Mouse (Mus musculus) limb, embryonic 13.5 days (tissue): ENCODE measurements around the gene Irf2bp1. TPM values are rescaled to one million over a fixed set of nuclear protein-coding genes. Genes with fewer than 3 reads are reported as not detected.
A peak's percentile ranks its signal among the peaks of the same experiment; 100 is the strongest.

ENCODE experiments used
- ATAC-seq: fragments of 200-750 bp; cut with Nextera tagmentation; 2 replicates; pipeline ENCODE4 v1.8.0; 2017; ENCODE audit warnings: low read depth, moderate number of reproducible peaks, moderate TSS enrichment; ENCODE audit not compliant: low FRiP score
- H3K27ac ChIP-seq: fragments of 300-500 bp; sonication (generic); 2 replicates; pipeline ENCODE4 v1.5.1; 2015; ENCODE audit warnings: inconsistent platforms, mild to moderate bottlenecking, moderate library complexity
- H3K27me3 ChIP-seq: fragments of 300-500 bp; sonication (generic); 2 replicates; pipeline ENCODE4 v1.6.1; 2015; ENCODE audit warnings: mild to moderate bottlenecking, inconsistent platforms
- H3K36me3 ChIP-seq: fragments of 300-500 bp; sonication (generic); 2 replicates; pipeline ENCODE4 v1.6.1; 2015; ENCODE audit warnings: inconsistent platforms, mild to moderate bottlenecking, moderate library complexity
- H3K4me1 ChIP-seq: fragments of 300-500 bp; sonication (generic); 2 replicates; pipeline ENCODE4 v1.6.1; 2015; ENCODE audit warnings: inconsistent platforms
- H3K4me2 ChIP-seq: fragments of 300-500 bp; sonication (generic); replicated peaks from 2 replicates; pipeline ENCODE4 v1.6.1; 2015; ENCODE audit warnings: inconsistent platforms, mild to moderate bottlenecking, moderate library complexity
- H3K4me3 ChIP-seq: fragments of 300-500 bp; sonication (generic); 2 replicates; pipeline ENCODE4 v1.5.1; 2015; ENCODE audit warnings: moderate library complexity, mild to moderate bottlenecking, inconsistent platforms
- H3K9ac ChIP-seq: fragments of 300-500 bp; sonication (generic); 2 replicates; pipeline ENCODE4 v1.6.1; 2015; ENCODE audit warnings: mild to moderate bottlenecking, inconsistent platforms
- H3K9me3 ChIP-seq: fragments of 300-500 bp; sonication (generic); 2 replicates; pipeline ENCODE4 v1.6.1; 2016; ENCODE audit warnings: inconsistent platforms
- whole genome bisulfite sequencing: fragments of 180-500 bp; shearing (Covaris S2); methylation state at CpG from one replicate; pipeline ENCODE4 v1.1.7; 2015; 5-methylcytosine and 5-hydroxymethylcytosine counted together
- polyA plus RNA-seq: library from polyadenylated mRNA; unstranded; fragments of >200 nt; fragmentation: Nextera tagmentation; extraction: Ambion mirVana; gene quantifications from 2 replicates; pipeline ENCODE4 v1.2.1, GENCODE M21; 2015

Irf2bp1 gene
- polyA plus RNA-seq, 1 experiment from 2014 or later = 26.9 TPM

DNA sequence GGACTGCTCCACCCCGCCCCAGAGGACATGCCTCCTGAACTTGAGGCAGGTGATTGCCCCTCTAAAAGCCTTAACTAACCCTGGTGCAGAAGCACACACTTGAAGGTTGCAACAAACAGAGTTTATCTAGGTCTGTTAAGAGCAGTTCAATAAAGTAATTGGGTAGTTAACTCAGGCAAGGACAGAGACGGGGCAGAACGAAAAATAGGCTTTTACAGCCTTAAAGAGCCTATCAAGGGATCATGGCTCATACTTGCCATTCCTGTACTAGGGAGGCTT lies 2.1 kb upstream of the Irf2bp1 start:
- ATAC-seq = no peak
- no peaks in the 10 kb centered on the region for H3K9me3 ChIP-seq
- H3K4me2 ChIP-seq = peak overlapping the region; percentile 100
- H3K36me3 ChIP-seq = peaks cover 24% of the 10 kb centered on the region
- no peak overlapping the region for H3K4me3 ChIP-seq
- no peaks in the 10 kb centered on the region for H3K27me3 ChIP-seq
- peak overlapping the region; percentile 73; the same call in 1 of the 2 replicates for H3K27ac ChIP-seq
- peaks cover 46% of the 10 kb centered on the region for H3K4me1 ChIP-seq
- WGBS = 42% methylated on average over 3 of the region's 3 CpGs
- H3K9ac ChIP-seq = no peak overlapping the region; the same call in 1 of the 2 replicates

DNA sequence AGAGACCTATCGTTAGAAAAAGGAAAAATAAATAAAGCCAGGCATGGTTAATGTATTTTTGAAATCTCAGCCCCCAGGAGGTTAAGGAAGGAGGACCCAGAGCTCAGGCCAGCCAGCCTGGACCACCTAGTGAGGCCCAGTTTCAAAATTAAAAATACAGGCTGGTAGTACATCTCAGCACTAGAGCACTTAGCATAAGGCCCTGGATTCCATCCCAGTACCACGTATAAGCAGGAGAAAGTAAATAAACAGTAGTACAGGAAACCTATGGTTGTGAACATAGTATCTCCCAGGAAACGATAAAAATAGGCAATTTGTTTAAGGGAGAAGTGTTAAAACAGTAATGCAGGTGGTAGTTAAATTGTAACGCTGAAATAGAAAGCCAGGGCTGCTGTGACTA lies 1.7 kb upstream of the Irf2bp1 start:
- Histone ChIP-seq H3K9me3 (no peaks in the 10 kb centered on the region), H3K4me3 (peak overlapping the region; percentile 42), H3K4me1 (peaks cover 49% of the 10 kb centered on the region), H3K9ac (peak overlapping the region; percentile 68), H3K36me3 (peaks cover 27% of the 10 kb centered on the region), H3K4me2 (peak overlapping the region; percentile 100), H3K27ac (peak overlapping the region; percentile 73; the same call in 1 of the 2 replicates), H3K27me3 (no peaks in the 10 kb centered on the region)
- no peak for ATAC-seq
- 34% methylated on average over 4 of the region's 4 CpGs for WGBS

DNA sequence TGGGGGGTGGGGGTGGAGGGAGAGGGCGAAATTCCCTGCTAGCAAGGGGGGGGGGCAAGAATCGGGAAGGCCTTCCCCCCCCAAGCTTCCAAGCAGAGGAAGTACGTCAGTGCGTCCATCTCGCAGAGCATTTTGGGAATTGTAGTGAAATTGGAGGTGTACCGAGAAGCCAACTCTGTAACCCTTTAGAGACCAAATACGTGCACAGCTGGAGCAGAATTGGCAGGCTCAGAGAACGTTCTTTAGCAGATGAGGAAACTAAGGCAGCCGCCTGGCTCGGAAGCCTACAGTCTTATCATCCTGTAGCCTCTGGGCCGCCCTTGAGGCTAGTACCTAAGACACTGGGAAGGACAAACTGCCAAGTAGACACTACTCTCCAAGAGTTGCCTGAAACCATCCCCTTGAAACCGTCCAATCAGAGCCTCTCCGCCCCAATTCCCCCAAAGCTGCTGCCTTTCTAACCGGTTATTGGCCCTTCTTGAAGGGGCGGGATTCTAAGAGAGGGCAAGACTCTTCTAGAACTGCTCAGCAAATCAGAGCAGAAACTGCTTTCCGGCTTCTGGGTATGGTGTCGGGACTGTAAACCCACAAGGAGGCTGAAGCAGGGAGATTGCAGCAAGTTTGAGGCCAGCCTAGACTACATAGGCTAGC lies 871 bp upstream of the Irf2bp1 start:
- Histone ChIP-seq H3K36me3 (peaks cover 29% of the 10 kb centered on the region), H3K27ac (peak overlapping the region; percentile 73), H3K9me3 (no peaks in the 10 kb centered on the region), H3K4me2 (peak overlapping the region; percentile 100), H3K4me3 (peak overlapping the region; percentile 42), H3K9ac (peak overlapping the region; percentile 68), H3K27me3 (no peaks in the 10 kb centered on the region), H3K4me1 (peaks cover 58% of the 10 kb centered on the region)
- peak; percentile 75 for ATAC-seq
- 2% methylated on average over 17 of the region's 17 CpGs for WGBS

DNA sequence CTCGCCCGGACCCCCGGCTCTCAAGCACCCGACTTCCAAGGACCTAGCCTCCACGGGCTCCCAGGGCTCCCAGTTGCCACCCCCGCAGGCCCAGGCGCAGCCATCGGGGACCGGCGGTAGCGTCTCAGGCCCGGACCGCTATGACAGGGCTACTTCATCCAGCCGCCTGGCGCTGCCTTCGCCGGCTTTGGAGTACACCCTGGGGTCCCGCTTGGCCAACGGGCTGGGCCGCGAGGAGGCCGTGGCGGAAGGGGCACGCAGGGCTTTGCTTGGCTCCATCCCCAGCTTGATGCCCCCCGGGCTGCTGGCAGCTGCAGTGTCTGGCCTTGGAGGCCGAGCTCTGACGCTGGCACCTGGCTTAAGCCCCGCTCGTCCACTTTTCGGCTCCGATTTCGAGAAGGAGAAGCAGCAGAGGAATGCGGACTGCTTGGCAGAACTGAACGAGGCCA lies 811 bp downstream of the Irf2bp1 start:
- 6% methylated on average over 34 of the region's 34 CpGs for WGBS
- Histone ChIP-seq H3K4me1 (peaks cover 63% of the 10 kb centered on the region), H3K9ac (peak overlapping the region; percentile 95), H3K4me3 (peak overlapping the region; percentile 92), H3K4me2 (peak overlapping the region; percentile 100), H3K27ac (peak overlapping the region; percentile 95), H3K9me3 (no peaks in the 10 kb centered on the region), H3K36me3 (peaks cover 29% of the 10 kb centered on the region), H3K27me3 (no peaks in the 10 kb centered on the region)
- no peak for ATAC-seq

DNA sequence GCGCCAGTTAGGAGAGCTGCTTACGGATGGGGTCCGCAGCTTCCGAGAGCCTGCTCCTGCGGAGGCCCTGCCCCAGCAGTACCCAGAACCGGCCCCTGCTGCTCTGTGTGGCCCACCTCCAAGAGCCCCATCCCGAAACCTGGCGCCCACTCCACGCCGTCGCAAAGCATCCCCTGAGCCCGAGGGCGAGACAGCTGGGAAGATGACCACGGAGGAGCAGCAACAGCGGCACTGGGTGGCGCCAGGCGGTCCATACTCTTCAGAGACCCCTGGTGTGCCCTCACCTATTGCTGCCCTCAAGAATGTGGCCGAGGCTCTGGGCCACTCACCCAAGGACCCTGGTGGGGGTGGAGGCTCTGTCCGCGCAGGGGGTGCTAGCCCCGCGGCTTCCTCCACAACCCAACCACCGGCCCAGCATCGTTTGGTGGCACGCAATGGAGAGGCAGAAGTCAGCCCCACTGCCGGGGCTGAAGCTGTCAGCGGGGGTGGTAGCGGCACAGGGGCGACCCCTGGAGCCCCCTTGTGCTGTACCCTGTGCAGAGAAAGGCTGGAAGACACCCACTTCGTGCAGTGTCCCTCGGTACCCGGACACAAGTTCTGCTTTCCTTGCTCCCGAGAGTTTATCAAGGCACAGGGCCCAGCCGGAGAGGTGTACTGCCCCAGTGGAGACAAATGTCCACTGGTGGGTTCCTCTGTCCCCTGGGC lies 1.7 kb downstream of the Irf2bp1 start:
- ATAC-seq = no peak
- Histone ChIP-seq H3K27me3 (no peaks in the 10 kb centered on the region), H3K36me3 (peaks cover 29% of the 10 kb centered on the region), H3K4me2 (peak overlapping the region; percentile 100), H3K4me3 (peak overlapping the region; percentile 92), H3K27ac (no peak overlapping the region), H3K9ac (peak overlapping the region; percentile 95), H3K4me1 (peaks cover 63% of the 10 kb centered on the region), H3K9me3 (no peaks in the 10 kb centered on the region)
- WGBS = 79% methylated on average over 34 of the region's 34 CpGs

DNA sequence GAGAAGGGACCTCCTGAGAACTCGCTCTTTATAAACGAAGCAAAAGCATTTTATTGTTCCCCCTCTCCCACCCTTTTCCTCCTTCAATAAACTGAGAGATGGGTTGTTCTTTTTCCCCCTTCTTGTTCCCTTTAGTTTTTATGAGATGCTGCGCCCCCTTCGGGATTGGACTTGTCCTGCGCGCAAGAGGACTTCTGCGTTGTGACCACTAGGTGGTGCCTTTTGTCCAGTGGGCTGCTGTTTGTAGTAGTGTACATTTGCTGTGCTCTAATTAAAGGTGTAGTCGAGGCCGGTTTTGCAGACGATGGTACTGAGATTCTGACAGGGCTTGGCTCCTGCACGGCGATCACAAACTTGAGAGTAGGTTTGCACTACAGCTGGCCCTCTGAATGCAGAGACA lies 2.6 kb downstream of the Irf2bp1 start:
- Histone ChIP-seq H3K9me3 (no peaks in the 10 kb centered on the region), H3K27me3 (no peaks in the 10 kb centered on the region), H3K4me3 (peak overlapping the region; percentile 92), H3K4me1 (peaks cover 58% of the 10 kb centered on the region), H3K36me3 (peaks cover 29% of the 10 kb centered on the region), H3K27ac (no peak overlapping the region), H3K9ac (0 out of 2 replicates have a peak overlapping the region, but pooled peaks have one; percentile 95), H3K4me2 (peak overlapping the region; percentile 100)
- 4% methylated on average over 12 of the region's 12 CpGs for WGBS
- ATAC-seq = no peak

DNA sequence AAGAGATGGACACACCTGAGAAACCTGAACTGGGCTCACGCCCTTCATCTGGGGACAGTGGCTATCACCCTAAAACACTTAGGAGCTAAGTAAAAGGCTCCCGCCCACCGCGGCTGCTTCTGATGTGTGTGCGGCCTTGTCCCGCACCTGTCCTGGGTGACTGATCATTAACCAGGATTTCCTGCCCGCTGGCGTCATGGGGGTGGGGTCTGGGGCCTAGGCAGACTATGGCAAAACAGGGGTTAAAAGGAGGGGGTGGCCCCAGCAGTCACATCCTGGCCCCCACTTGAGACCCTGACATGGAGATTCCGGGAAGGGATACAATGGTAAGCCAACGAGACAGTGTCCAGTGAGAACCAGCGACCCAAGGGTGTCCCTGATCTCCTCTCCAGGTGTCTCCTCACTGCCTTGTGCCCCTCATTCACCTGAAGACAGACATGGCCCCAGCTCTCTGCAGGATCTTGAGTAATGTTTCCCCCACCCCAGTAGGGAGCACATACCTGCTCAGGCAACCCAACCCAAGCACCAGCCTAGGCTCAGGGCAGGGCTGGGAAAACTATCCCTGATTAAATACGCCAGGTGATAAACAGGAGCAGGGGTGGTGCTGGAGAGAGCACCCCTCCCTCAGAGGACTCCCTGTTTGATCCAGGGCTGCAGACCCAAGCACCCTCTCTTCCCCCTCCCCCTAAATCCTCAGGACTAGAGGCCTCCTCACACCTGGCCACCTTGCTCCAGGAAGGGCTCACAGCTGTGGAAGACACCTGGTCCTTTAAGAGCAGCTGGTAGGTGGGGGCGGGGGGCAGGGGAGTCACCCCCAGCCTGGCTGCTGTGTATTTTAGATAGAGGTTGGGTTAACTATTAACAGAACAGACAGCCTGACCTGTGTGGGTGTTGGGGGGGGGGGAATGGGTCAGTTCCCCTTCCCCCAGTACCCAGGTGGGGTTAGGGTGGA lies 3.5 kb downstream of the Irf2bp1 start:
- Histone ChIP-seq H3K9ac (peak overlapping the region; percentile 35), H3K9me3 (no peaks in the 10 kb centered on the region), H3K4me2 (peak overlapping the region; percentile 100; the same call in 1 of the 2 replicates), H3K4me3 (peak overlapping the region; percentile 92; the same call in 1 of the 2 replicates), H3K27ac (no peak overlapping the region), H3K4me1 (peaks cover 58% of the 10 kb centered on the region), H3K27me3 (no peaks in the 10 kb centered on the region), H3K36me3 (peaks cover 29% of the 10 kb centered on the region)
- no peak for ATAC-seq
- WGBS = 77% methylated on average over 13 of the region's 13 CpGs

DNA sequence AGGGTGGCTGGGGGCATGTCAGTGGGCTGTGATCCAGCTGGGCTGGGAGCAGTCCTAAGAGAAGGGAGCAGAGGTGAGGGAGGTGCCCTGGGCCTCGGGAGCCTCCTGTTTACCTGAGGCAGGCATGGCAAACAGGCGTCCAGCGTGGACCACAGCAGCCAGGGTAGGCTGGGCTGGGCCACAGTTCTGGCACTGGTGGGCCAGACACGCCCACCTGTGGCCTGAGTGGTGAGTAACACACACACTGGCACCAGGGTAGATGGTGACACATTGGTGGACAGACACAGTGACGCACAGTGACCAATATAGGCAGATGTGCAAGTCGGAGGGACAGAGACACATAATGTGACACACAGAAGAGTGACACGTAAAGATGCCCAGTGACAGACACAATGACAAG lies 6.7 kb downstream of the Irf2bp1 start:
- Histone ChIP-seq H3K27me3 (no peaks in the 10 kb centered on the region), H3K4me1 (peaks cover 49% of the 10 kb centered on the region), H3K9ac (no peak overlapping the region), H3K4me2 (no peak overlapping the region), H3K9me3 (no peaks in the 10 kb centered on the region), H3K27ac (no peak overlapping the region), H3K36me3 (peaks cover 22% of the 10 kb centered on the region), H3K4me3 (no peak overlapping the region)
- ATAC-seq = no peak
- 83% methylated on average over 7 of the region's 7 CpGs for WGBS

DNA sequence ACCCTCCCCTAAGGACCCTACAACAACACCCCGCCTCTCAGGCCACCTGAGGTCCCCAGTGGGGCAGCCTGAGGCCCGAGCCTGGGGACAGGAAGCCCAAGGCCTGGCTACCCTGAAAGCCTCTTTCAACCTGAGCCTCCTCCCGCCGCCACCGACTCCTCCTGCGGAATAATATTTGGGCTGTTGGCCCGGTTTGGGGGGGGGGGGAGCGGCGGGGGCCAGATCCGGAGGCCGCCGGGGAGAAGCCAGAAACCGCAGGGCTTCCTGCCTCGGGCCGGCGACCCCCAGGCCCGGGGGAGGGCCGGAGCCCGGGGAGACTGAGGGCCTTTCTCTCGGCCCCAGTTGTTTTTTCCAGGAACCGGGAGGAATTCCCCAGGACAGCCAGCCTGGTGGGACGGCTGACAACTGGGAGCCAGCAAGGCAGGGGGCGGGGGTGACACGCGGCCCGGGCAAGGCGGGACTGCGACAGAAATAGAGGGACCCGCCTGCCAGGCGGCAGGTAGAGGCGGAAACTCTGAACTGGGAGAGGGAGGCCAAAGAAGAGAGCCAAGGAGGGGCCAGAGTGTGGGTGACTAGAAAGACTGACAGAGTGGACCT lies 8.3 kb downstream of the Irf2bp1 start:
- Histone ChIP-seq H3K4me2 (peak overlapping the region; percentile 73), H3K27ac (peak overlapping the region; percentile 74), H3K36me3 (peaks cover 8% of the 10 kb centered on the region), H3K9ac (peak overlapping the region; percentile 73), H3K27me3 (no peaks in the 10 kb centered on the region), H3K4me3 (peak overlapping the region; percentile 41), H3K4me1 (peaks cover 33% of the 10 kb centered on the region), H3K9me3 (no peaks in the 10 kb centered on the region)
- WGBS = 1% methylated on average over 30 of the region's 31 CpGs
- ATAC-seq = peak; percentile 45

DNA sequence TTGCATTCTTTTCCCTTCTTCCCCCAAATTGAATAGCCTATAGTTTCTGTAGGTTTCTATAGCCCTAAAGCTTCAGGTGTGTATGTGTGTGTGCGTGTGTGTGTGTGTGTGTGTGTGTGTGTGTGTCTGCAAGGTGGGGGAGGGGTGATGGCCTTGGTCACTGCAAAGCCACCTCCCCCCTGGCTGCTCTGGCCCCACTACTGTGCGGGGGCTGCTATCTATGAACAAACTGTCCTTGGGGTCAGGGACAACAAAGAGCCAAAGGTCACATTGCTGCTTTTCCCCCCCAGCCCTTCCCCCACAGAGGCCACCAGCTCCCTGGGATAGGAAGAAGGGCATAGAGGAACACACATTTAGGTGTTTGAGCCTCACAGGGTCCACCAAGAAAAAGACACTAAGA lies 9.0 kb downstream of the Irf2bp1 start:
- Histone ChIP-seq H3K27ac (peak overlapping the region; percentile 74; the same call in 1 of the 2 replicates), H3K4me3 (peak overlapping the region; percentile 41; the same call in 1 of the 2 replicates), H3K9me3 (no peaks in the 10 kb centered on the region), H3K9ac (no peak overlapping the region), H3K27me3 (no peaks in the 10 kb centered on the region), H3K36me3 (no peaks in the 10 kb centered on the region; the same call in 1 of the 2 replicates), H3K4me2 (peak overlapping the region; percentile 73; the same call in 1 of the 2 replicates), H3K4me1 (peaks cover 26% of the 10 kb centered on the region)
- ATAC-seq = no peak
- 29% methylated on average over 2 of the region's 2 CpGs for WGBS

DNA sequence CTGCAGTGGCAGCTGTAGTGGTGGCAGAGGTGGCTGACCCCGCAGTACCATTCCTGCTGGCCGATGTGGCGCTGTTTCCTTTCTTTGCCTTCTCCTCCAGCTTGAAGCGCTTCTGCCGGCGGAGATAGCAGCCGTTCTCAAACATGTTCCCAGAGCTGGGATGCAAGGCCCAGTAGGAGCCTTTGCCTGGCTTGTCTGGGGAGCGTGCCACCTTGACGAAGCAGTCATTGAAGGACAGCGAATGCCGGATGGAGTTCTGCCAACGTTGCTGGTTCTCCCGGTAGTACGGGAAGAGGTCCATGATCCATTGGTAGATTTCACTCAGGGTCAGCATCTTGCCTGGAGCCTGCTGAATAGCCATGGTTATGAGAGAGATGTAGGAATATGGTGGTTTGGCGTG lies 10.6 kb downstream of the Irf2bp1 start:
- Histone ChIP-seq H3K9ac (no peak overlapping the region), H3K36me3 (no peaks in the 10 kb centered on the region), H3K27me3 (peaks cover under 1% of the 10 kb centered on the region; the same call in 1 of the 2 replicates), H3K4me1 (peaks cover 19% of the 10 kb centered on the region), H3K4me3 (no peak overlapping the region), H3K4me2 (no peak overlapping the region), H3K9me3 (no peaks in the 10 kb centered on the region), H3K27ac (no peak overlapping the region)
- no peak for ATAC-seq
- 73% methylated on average over 15 of the region's 15 CpGs for WGBS
